Mouse (Mus musculus) spleen, adult 2 months (tissue): ENCODE results near the gene Gm9732. TPM values are rescaled to one million over a fixed set of nuclear protein-coding genes. Genes with fewer than 3 reads are reported as not detected.
"Not testable (repeated sequence)": the region's sequence is repeated elsewhere in the genome, so short reads cannot be mapped to it uniquely, and the experiment has no call there.

Experiments
- DNase-seq, 2 experiments: peaks; one replicate each; pipeline versions ENCODE4 v3.0.0 to v3.0.0-alpha.2; 2012 to 2021; ENCODE audit warnings: low spot score in 2 of 2, low read depth in 1 of 2
- H3K27ac ChIP-seq: fragments of 200-500 bp; 2 replicates; pipeline ENCODE4 v1.5.1; 2012; ENCODE audit warnings: low read length, inconsistent platforms; ENCODE audit not compliant: insufficient read depth
- H3K27me3 ChIP-seq: fragments of 200-500 bp; 2 replicates; pipeline ENCODE4 v1.6.1; 2012; ENCODE audit warnings: mild to moderate bottlenecking, moderate library complexity, low read length, inconsistent platforms; ENCODE audit not compliant: control insufficient read depth, insufficient read depth
- H3K36me3 ChIP-seq: fragments of 200-500 bp; 2 replicates; pipeline ENCODE4 v1.6.1; 2012; ENCODE audit warnings: mild to moderate bottlenecking, low read length, inconsistent platforms; ENCODE audit not compliant: control insufficient read depth, insufficient read depth
- H3K4me1 ChIP-seq: fragments of 200-500 bp; 2 replicates; pipeline ENCODE4 v1.6.1; 2011; ENCODE audit warnings: inconsistent platforms; ENCODE audit not compliant: control insufficient read depth, insufficient read depth, insufficient read length
- H3K4me3 ChIP-seq: fragments of 200-500 bp; 2 replicates; pipeline ENCODE4 v1.5.1; 2011; ENCODE audit warnings: mild to moderate bottlenecking, inconsistent platforms; ENCODE audit not compliant: insufficient read depth, insufficient read length; ENCODE audit errors: extremely low read depth
- WGBS: fragments of 180-500 bp; shearing (Covaris S2); methylation state at CpG from one replicate; pipeline ENCODE4 v1.1.7; 2018; 5-methylcytosine and 5-hydroxymethylcytosine counted together
- polyA plus RNA-seq: library from polyadenylated mRNA; depleted of rRNA; stranded (reverse); fragments of >200 nt; gene quantifications from 2 replicates; pipeline ENCODE4 v1.2.3, GENCODE M21; 2012; rRNA removed

The Gm9732 gene
- not detected in 2 replicates for polyA plus RNA-seq

DNA sequence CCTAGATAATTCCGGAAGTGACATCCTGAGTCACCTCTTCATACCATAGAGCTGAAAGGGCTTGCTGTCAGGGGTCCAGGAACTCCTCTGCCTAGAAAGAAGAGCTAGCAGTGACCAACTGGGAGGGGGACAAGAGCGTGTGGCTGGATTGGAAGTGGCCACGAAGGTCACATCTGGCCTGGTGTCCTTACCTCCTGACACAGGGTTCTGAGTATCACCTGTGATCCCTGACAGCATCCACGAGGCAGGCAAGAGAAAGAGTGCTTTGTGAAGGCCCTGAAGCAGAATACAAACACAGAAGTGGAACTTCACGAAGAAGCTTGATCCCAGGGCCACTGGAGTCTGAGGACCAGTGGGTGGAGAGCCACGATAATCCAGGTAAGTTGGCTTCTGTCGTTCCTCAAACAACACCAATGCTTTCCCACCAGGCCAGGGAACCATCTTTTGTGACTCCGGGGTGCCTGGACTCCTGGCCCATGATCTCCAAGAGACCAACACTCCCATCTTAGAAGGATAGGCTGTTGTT is at the start of gene Gm9732:
Gm9732 (plus strand) TSS at position 51 of the 526 bp plus-strand sequence.
- not testable (repeated sequence) for H3K27ac ChIP-seq, H3K4me3 ChIP-seq, H3K36me3 ChIP-seq, H3K4me1 ChIP-seq, H3K27me3 ChIP-seq
- peak in 1 of 2 experiments; percentile 18 for DNase-seq
- WGBS, result 75% methylated on average over 8 of the region's 8 CpGs

DNA sequence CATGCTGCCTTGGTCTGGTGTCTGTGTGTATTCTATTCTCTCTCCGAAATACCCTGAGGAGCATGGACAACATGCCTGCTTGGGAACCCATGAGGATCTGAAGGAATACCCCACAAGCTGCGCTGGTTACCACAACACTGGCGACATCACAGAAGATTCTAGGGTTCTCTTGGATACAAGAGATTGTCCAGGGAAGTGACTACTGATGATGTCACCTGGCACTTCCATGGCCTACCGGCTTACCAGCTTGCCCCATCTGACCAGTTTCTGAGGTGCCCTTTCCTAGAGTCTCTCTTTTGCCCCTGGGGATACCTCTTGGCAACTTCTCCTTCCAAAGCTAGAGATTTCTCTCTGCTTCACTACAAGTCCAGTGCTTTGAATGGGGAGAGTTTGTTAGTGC is 39.6 kb upstream of the Gm9732 start, which contains the start of gene Gm8122:
Gm8122 (minus strand) TSS at position 101 of the 400 bp plus-strand sequence.
- H3K27ac ChIP-seq, H3K4me1 ChIP-seq: not testable (repeated sequence)

GRCm38 (mm10) chr14:43237769-43238168 is 37.1 kb upstream of the Gm9732 start:
- not testable (repeated sequence) for DNase-seq, H3K4me1 ChIP-seq, H3K4me3 ChIP-seq, H3K27me3 ChIP-seq, H3K36me3 ChIP-seq, H3K27ac ChIP-seq

More for the DNA sequence above, 39.6 kb upstream of the Gm9732 start, which contains the start of gene Gm8122:
- 92% methylated on average over 4 of the region's 4 CpGs for WGBS
- not testable (repeated sequence) for H3K36me3 ChIP-seq, H3K4me3 ChIP-seq, H3K27me3 ChIP-seq, DNase-seq

GRCm38 (mm10) chr14:43249611-43250170 is 25.1 kb upstream of the Gm9732 start:
- not testable (repeated sequence) for H3K4me3 ChIP-seq, H3K4me1 ChIP-seq, H3K27me3 ChIP-seq, H3K27ac ChIP-seq, H3K36me3 ChIP-seq
- 43% methylated on average over 10 of the region's 12 CpGs for WGBS
- peak in 1 of 2 experiments; percentile 13 for DNase-seq

GRCm38 (mm10) chr14:43250549-43251253 is 24.1 kb upstream of the Gm9732 start:
- H3K4me1 ChIP-seq, H3K4me3 ChIP-seq, H3K27me3 ChIP-seq, H3K36me3 ChIP-seq, H3K27ac ChIP-seq, DNase-seq: not testable (repeated sequence)
- 53% methylated on average over 5 of the region's 6 CpGs for WGBS

GRCm38 (mm10) chr14:43256511-43256910 is 18.3 kb upstream of the Gm9732 start:
- 71% methylated on average over 1 of the region's 1 CpGs for WGBS
- H3K27ac ChIP-seq, DNase-seq: not testable (repeated sequence)

DNA sequence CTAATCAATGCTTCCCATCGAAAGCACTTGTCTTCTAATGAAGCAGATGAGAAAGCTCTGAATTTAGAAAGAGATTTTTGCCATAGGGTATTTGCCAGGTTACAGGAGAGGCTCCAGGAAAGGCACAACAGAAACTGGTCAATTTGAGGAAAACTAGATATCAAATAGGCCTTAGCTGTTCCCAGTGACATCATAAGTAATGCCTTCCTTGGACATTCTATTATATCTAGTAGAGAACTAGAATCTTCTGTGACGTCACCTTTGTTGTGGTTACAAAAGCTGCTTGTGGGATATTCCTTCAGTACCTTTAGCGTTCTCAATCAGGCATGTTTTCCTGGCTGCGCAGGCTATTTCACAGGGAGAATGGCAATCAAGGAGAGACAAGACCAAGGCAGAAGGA is 16.5 kb upstream of the Gm9732 start, which contains the start of gene Gm8126:
Gm8126 (plus strand) TSS at position 301 of the 400 bp plus-strand sequence.
- not testable (repeated sequence) for H3K4me3 ChIP-seq, H3K36me3 ChIP-seq, H3K4me1 ChIP-seq, DNase-seq, H3K27me3 ChIP-seq, H3K27ac ChIP-seq
- 90% methylated on average over 3 of the region's 4 CpGs for WGBS

More at GRCm38 (mm10) chr14:43256511-43256910, 18.3 kb upstream of the Gm9732 start:
- H3K4me3 ChIP-seq, H3K4me1 ChIP-seq, H3K36me3 ChIP-seq, H3K27me3 ChIP-seq: not testable (repeated sequence)

GRCm38 (mm10) chr14:43263421-43263820 is 11.4 kb upstream of the Gm9732 start:
- 93% methylated on average over 3 of the region's 3 CpGs for WGBS
- not testable (repeated sequence) for H3K4me3 ChIP-seq, H3K4me1 ChIP-seq, DNase-seq, H3K27ac ChIP-seq, H3K27me3 ChIP-seq, H3K36me3 ChIP-seq

DNA sequence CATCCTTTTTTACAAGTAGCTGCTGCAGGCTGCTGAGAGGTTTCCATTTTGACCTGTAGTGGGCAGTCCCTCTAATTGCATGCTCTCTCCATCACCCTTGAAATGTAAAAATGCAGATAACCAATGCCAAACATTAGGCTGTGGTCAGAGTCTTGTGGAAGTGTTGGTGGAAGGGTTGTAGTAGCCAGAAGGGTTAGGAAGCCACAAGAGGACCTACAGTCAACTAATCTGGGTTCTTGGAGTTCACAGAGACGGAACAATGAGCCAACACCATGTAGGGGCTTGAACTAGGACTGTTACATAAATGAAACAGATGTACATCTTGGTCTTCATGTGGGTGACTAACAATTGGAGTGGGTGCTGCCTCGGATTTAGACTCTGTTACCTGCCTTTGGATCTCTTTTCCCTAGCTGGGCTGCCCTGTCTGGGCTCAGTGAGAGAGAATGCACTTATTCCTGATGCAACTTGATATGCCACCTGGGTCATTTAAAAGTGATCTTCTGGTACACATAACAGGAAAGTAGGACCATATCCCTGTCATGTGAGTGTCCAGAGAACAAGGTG is 6.2 kb upstream of the Gm9732 start:
- H3K36me3 ChIP-seq, H3K27ac ChIP-seq, H3K4me3 ChIP-seq, H3K4me1 ChIP-seq, H3K27me3 ChIP-seq, DNase-seq: not testable (repeated sequence)
- whole genome bisulfite sequencing, result 25% methylated on average over 2 of the region's 2 CpGs

- H3K36me3 ChIP-seq, H3K27ac ChIP-seq, DNase-seq, H3K4me3 ChIP-seq, H3K4me1 ChIP-seq, H3K27me3 ChIP-seq: not testable (repeated sequence)
- WGBS, result 91% methylated on average over 3 of the region's 3 CpGs
Measured at GRCm38 (mm10) chr14:43269211-43269610, 5.6 kb upstream of the Gm9732 start.
